Mouse (Mus musculus) ES-E14 (cell line): ENCODE measurements around the gene Wipf2. TPM values are rescaled to one million over a fixed set of nuclear protein-coding genes. Genes with fewer than 3 reads are reported as not detected.
"Not testable (repeated sequence)": the region's sequence is repeated elsewhere in the genome, so short reads cannot be mapped to it uniquely, and the experiment has no call there.

Experiments
- DNase-seq: peaks from one replicate; pipeline ENCODE4 v3.0.0-alpha.2; 2013; ENCODE audit warnings: low read depth, low spot score
- H3K27ac ChIP-seq: 2 replicates; pipeline ENCODE4 v1.5.1; 2012; ENCODE audit warnings: low read depth, mild to moderate bottlenecking, low read length, moderate library complexity, mixed read lengths; ENCODE audit not compliant: poor library complexity, insufficient read depth, severe bottlenecking
- H3K36me3 ChIP-seq: 2 replicates; pipeline ENCODE4 v1.6.1; 2012; ENCODE audit warnings: mild to moderate bottlenecking, low read length, moderate library complexity, mixed read lengths; ENCODE audit not compliant: control insufficient read depth, poor library complexity, insufficient read depth, severe bottlenecking
- H3K4me1 ChIP-seq, 2 experiments: fragments of 150-350 bp in 1 of 2; sonication (generic) in 1 of 2; 2 replicates each; pipeline ENCODE4 v1.6.1; 2012; ENCODE audit warnings: low read length in 2 of 2, mild to moderate bottlenecking in 1 of 2, mixed read lengths in 1 of 2; ENCODE audit not compliant: control insufficient read depth in 2 of 2, insufficient read depth in 2 of 2, poor library complexity in 1 of 2
- H3K4me3 ChIP-seq, 2 experiments: fragments of 150-350 bp in 1 of 2; sonication (generic) in 1 of 2; 2 replicates each; pipeline ENCODE4 v1.5.1; 2012; ENCODE audit warnings: low read length in 2 of 2, low read depth in 1 of 2, mild to moderate bottlenecking in 1 of 2, mixed read lengths in 1 of 2; ENCODE audit not compliant: insufficient read depth in 1 of 2, poor library complexity in 1 of 2, severe bottlenecking in 1 of 2
- H3K9ac ChIP-seq: 2 replicates; pipeline ENCODE4 v1.6.1; 2012; ENCODE audit warnings: low read depth, mild to moderate bottlenecking, low read length, mixed read lengths; ENCODE audit not compliant: poor library complexity, insufficient read depth, severe bottlenecking
- H3K9me3 ChIP-seq: fragments of 150-350 bp; sonication (generic); 2 replicates; pipeline ENCODE4 v1.6.1; 2012; ENCODE audit warnings: low read depth, mild to moderate bottlenecking, low read length; ENCODE audit not compliant: control insufficient read depth, insufficient read depth
- CHD2 ChIP-seq: IDR thresholded peaks from 2 replicates; pipeline ENCODE4 v1.6.1; 2014; ENCODE audit warnings: mild to moderate bottlenecking, low read depth, low read length, inconsistent platforms
- HCFC1 ChIP-seq: IDR thresholded peaks from 2 replicates; pipeline ENCODE4 v1.6.1; 2012; ENCODE audit warnings: low read length, inconsistent platforms, borderline replicate concordance; ENCODE audit not compliant: insufficient read depth
- MAFK ChIP-seq: IDR thresholded peaks from 2 replicates; pipeline ENCODE4 v1.6.1; 2014; ENCODE audit warnings: mild to moderate bottlenecking, low read depth, low read length, inconsistent platforms; ENCODE audit not compliant: insufficient read depth
- ZC3H11A ChIP-seq: IDR thresholded peaks from 2 replicates; pipeline ENCODE4 v1.6.1; 2012; ENCODE audit warnings: low read depth, mild to moderate bottlenecking, inconsistent platforms, low read length, borderline replicate concordance
- ZNF384 ChIP-seq: IDR thresholded peaks from 2 replicates; pipeline ENCODE4 v1.6.1; 2012; ENCODE audit warnings: low read depth, low read length, inconsistent platforms
- in situ Hi-C, 2 experiments: fragments of 600-800 bp; cut with MboI; formaldehyde crosslinking; loops; one replicate each; pipeline ENCODE4 v1.15.1; 2025; ENCODE audit warnings: low sequenced_read_pairs in 2 of 2, inconsistent platforms in 1 of 2; ENCODE audit not compliant: unreplicated experiment in 2 of 2
- total RNA-seq: library from RNA; depleted of rRNA; stranded (reverse); fragments of 300-350 nt; gene quantifications from 2 replicates; pipeline ENCODE4 v1.2.3, GENCODE M21; 2012; rRNA removed

The Wipf2 gene
- 4.7 and 5.8 TPM in 2 replicates for total RNA-seq

- Histone ChIP-seq H3K9ac (peak within 1 kb of the TSS; percentile 89), H3K9me3 (no peaks in the 10 kb centered on the region), H3K4me1 (peaks cover 0 to 4% of the 10 kb centered on the region in 2 experiments; a peak in 2 of 4 replicates), H3K36me3 (0 out of 2 replicates have a peak, but pooled peaks cover 4% of the 10 kb centered on the region), H3K4me3 (peak within 1 kb of the TSS; percentile 89), H3K27ac (peak within 1 kb of the TSS; percentile 89)
- in situ Hi-C loops: no loop called here
- TF ChIP-seq MAFK (no peak), ZNF384 (peak; percentile 23; the same call in 1 of the 2 replicates), CHD2 (no peak), HCFC1 (peak; percentile 78), ZC3H11A (no peak)
- peak; percentile 94 for DNase-seq
These were observed at the start of gene Wipf2 for GRCm38 (mm10) chr11:98863028-98863750. TSS of gene Wipf2 (plus strand) at chr11:98863638.

DNA sequence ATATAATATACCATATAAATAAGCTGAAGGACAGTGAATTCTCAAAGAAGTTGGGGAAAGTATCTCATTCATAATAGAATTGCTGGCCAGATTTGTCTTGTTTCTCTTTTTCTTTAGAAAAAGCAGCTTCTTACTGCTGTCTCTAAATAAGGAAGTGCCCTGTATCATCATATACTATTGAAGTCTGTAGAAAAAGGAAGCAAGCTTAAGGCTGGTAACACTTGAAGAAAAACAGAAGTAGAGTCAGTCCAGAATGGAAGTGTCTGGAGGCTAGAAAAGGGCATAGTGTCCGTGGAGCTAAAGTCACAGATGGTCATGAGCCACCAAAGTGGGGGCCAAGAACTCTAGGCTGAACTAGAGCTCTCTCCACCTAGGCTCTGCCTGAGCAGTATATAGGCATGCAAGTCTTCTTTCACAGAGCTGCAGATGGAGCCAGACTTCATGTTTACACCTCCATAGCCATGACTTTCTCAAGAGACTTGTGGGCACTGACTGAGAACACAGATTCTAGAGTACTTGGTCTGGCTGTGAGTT, 46.7 kb upstream of the Wipf2 start:
- in situ Hi-C loops: no loop called here
- Histone ChIP-seq H3K9me3 (no peaks in the 10 kb centered on the region), H3K4me1 (no peaks in the 10 kb centered on the region), H3K9ac (no peak overlapping the region), H3K4me3 (no peak overlapping the region), H3K36me3 (peaks cover 7% of the 10 kb centered on the region), H3K27ac (no peak overlapping the region)
- no peak for DNase-seq
- TF ChIP-seq ZC3H11A: no peak
- TF ChIP-seq CHD2: no peak
- no peak for TF ChIP-seq HCFC1
- no peak for TF ChIP-seq ZNF384
- TF ChIP-seq MAFK: no peak

DNA sequence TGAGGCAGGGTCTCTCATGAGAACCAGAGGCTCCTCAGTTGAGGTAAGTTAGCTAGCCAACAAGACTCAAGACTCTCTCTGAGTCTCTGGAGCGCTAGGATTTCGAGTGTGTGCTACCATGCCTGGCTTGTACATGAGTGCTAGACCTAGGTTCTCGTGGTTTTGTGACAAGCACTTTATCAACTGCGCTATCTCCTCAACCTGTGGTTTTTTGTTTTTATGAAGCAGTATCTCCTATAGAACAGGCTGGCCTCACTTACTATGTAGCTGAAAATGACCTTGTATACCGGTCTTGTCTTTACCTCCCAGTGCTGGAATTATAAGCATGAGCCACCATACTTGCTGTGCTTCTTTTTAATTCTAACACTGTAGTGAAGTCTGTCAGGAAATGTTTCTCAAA, 42.5 kb upstream of the Wipf2 start:
- no peaks in the 10 kb centered on the region for H3K9me3 ChIP-seq
- H3K4me3 ChIP-seq: no peak overlapping the region
- DNase-seq: no peak
- H3K36me3 ChIP-seq: peaks cover 20% of the 10 kb centered on the region
- no peak overlapping the region for H3K9ac ChIP-seq
- no peak overlapping the region for H3K27ac ChIP-seq
- no peaks in the 10 kb centered on the region for H3K4me1 ChIP-seq
- in situ Hi-C loops: no loop called here
- no peak for TF ChIP-seq ZC3H11A
- TF ChIP-seq MAFK: no peak
- no peak for TF ChIP-seq HCFC1
- TF ChIP-seq CHD2: no peak
- no peak for TF ChIP-seq ZNF384

DNA sequence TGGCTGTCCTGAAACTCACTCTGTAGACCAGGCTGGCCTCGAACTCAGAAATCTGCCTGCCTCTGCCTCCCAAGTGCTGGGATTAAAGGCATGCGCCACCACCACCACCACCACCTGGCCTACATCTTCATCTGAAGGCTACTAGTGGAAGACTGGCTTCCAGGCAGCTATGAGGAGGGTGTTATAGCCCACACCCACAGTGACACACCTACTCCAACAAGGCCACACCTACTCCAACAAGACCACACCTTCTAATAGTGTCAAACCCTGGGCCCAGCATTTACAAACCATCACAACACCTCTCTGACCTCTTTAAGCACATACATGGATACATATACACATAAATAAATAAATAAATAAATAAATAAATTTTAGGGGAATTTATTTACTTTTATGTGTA, 37.4 kb upstream of the Wipf2 start:
- DNase-seq, H3K4me3 ChIP-seq, H3K9ac ChIP-seq, H3K4me1 ChIP-seq, in situ Hi-C loops, H3K9me3 ChIP-seq, H3K27ac ChIP-seq: not testable (repeated sequence)
- H3K36me3 ChIP-seq: peaks cover 42% of the 10 kb centered on the region
